Comparison of ENCODE assay signal across 8 mouse cellular contexts in genomic region chr11:52517330-52517729, GRCm38 (mm10).
DNase-seq lines count a peak whose midpoint lies in the region; ATAC-seq and TF ChIP-seq lines count a peak whose summit lies in the region.

No protein-coding gene starts in this region.

- no peak overlapping the region for H3K27ac ChIP-seq in heart, adult 2 months
- no peak overlapping the region for H3K27ac ChIP-seq in heart, embryonic 11.5 days (ENCODE audit: low read depth, low read length)
- no peak overlapping the region for H3K27ac ChIP-seq in midbrain, embryonic 14.5 days (replicated peaks; ENCODE audit: low read depth, low read length)
- H3K27ac ChIP-seq in midbrain, embryonic 11.5 days (ENCODE audit: low read depth, low read length) = no peak overlapping the region

- no peak for ATAC-seq in heart, embryonic 11.5 days (replicated peaks; ENCODE audit: insufficient number of reproducible peaks, low FRiP score, low TSS enrichment)
- ATAC-seq in midbrain, embryonic 14.5 days (ENCODE audit: low FRiP score, low TSS enrichment) = no peak
- ATAC-seq in midbrain, embryonic 11.5 days (ENCODE audit: low FRiP score) = no peak

- intact Hi-C loops in heart, adult 2 months (cut with DNase I) = no loop called here

- H3K79me2 ChIP-seq in heart, adult 2 months (replicated peaks; ENCODE audit: control insufficient read depth, insufficient read depth, low read length) = no peaks in the 10 kb centered on the region

- no peak overlapping the region for H3K4me2 ChIP-seq in heart, embryonic 11.5 days
- H3K4me2 ChIP-seq in midbrain, embryonic 14.5 days (ENCODE audit: low read length) = no peak overlapping the region
- no peak overlapping the region for H3K4me2 ChIP-seq in midbrain, embryonic 11.5 days

- no peak for DNase-seq in heart, adult 2 months
- DNase-seq in midbrain, embryonic 14.5 days = peak; percentile 31
- DNase-seq in midbrain, embryonic 11.5 days (ENCODE audit: low spot score, missing footprints) = no peak
- peak; percentile 50 for DNase-seq in embryo, embryonic 10 days (ENCODE audit: low spot score)
- peak; percentile 52 for DNase-seq in testis, postnatal 14 days (ENCODE audit: low spot score)
- DNase-seq in adrenal gland, postnatal 4 days (ENCODE audit: low spot score in 2 of 2) = no peak
- no peak for DNase-seq in kidney, adult 9 months

- H3K9me3 ChIP-seq in heart, embryonic 11.5 days (replicated peaks; ENCODE audit: control insufficient read depth, low read length) = no peaks in the 10 kb centered on the region
- H3K9me3 ChIP-seq in midbrain, embryonic 14.5 days (ENCODE audit: control insufficient read depth, low read length) = no peaks in the 10 kb centered on the region
- no peaks in the 10 kb centered on the region for H3K9me3 ChIP-seq in midbrain, embryonic 11.5 days (ENCODE audit: control insufficient read depth, low read length)

- TF ChIP-seq EP300 in heart, adult 2 months (IDR thresholded peaks at IDR 0.05; ENCODE audit: insufficient read depth, low read depth, low read length) = no peak

- peak; percentile 48 for TF ChIP-seq CTCF in heart, adult 2 months (IDR thresholded peaks at IDR 0.05)

- no peak for TF ChIP-seq POLR2A in heart, adult 2 months (IDR thresholded peaks at IDR 0.05; ENCODE audit: insufficient read depth, low read depth, low read length)

- no peak overlapping the region for H3K9ac ChIP-seq in heart, adult 2 months (ENCODE audit: low read depth, low read length)
- H3K9ac ChIP-seq in heart, embryonic 11.5 days (ENCODE audit: low read depth, low read length) = no peak overlapping the region
- H3K9ac ChIP-seq in midbrain, embryonic 14.5 days (replicated peaks; ENCODE audit: low read length) = no peak overlapping the region
- H3K9ac ChIP-seq in midbrain, embryonic 11.5 days (ENCODE audit: low read length) = no peak overlapping the region

- no peak overlapping the region for H3K4me3 ChIP-seq in heart, adult 2 months
- no peak overlapping the region for H3K4me3 ChIP-seq in heart, embryonic 11.5 days (ENCODE audit: low read depth, low read length)
- H3K4me3 ChIP-seq in midbrain, embryonic 14.5 days (replicated peaks; ENCODE audit: low read depth, low read length) = no peak overlapping the region
- no peak overlapping the region for H3K4me3 ChIP-seq in midbrain, embryonic 11.5 days (ENCODE audit: low read depth, low read length)

- no peaks in the 10 kb centered on the region for H3K27me3 ChIP-seq in heart, adult 2 months (ENCODE audit: control insufficient read depth, insufficient read depth, low read length)
- no peaks in the 10 kb centered on the region for H3K27me3 ChIP-seq in heart, embryonic 11.5 days (ENCODE audit: control insufficient read depth, insufficient read depth, low read length)
- no peaks in the 10 kb centered on the region for H3K27me3 ChIP-seq in midbrain, embryonic 14.5 days (ENCODE audit: control insufficient read depth, insufficient read depth, low read length)
- H3K27me3 ChIP-seq in midbrain, embryonic 11.5 days (ENCODE audit: control insufficient read depth, insufficient read depth, low read length) = no peaks in the 10 kb centered on the region

- H3K36me3 ChIP-seq in heart, adult 2 months (ENCODE audit: control insufficient read depth, insufficient read depth, low read length) = no peaks in the 10 kb centered on the region
- no peaks in the 10 kb centered on the region for H3K36me3 ChIP-seq in heart, embryonic 11.5 days (ENCODE audit: control insufficient read depth, insufficient read depth, low read length)
- H3K36me3 ChIP-seq in midbrain, embryonic 14.5 days (ENCODE audit: control insufficient read depth, insufficient read depth, low read length) = no peaks in the 10 kb centered on the region
- no peaks in the 10 kb centered on the region for H3K36me3 ChIP-seq in midbrain, embryonic 11.5 days (ENCODE audit: control insufficient read depth, insufficient read depth, low read length)

- 76% methylated on average over 5 of the region's 5 CpGs for WGBS in heart, adult 2 months
- WGBS in heart, embryonic 11.5 days (ENCODE audit: insufficient replicate concordance) = 63% methylated on average over 5 of the region's 5 CpGs
- WGBS in midbrain, embryonic 14.5 days = 74% methylated on average over 5 of the region's 5 CpGs
- WGBS in midbrain, embryonic 11.5 days = 78% methylated on average over 5 of the region's 5 CpGs

- H3K4me1 ChIP-seq in heart, adult 2 months (ENCODE audit: control insufficient read depth, insufficient read depth, low read length) = no peaks in the 10 kb centered on the region
- no peaks in the 10 kb centered on the region for H3K4me1 ChIP-seq in heart, embryonic 11.5 days (ENCODE audit: control insufficient read depth, insufficient read depth, low read length)
- H3K4me1 ChIP-seq in midbrain, embryonic 14.5 days (ENCODE audit: control insufficient read depth, insufficient read depth, low read length) = no peaks in the 10 kb centered on the region
- H3K4me1 ChIP-seq in midbrain, embryonic 11.5 days (ENCODE audit: control insufficient read depth, insufficient read depth, low read length) = no peaks in the 10 kb centered on the region

Comparison
In these comparisons a context has a peak if more than half of its experiments do, and no peak if none do; other contexts are left out.
1. DNase-seq: peak in midbrain, embryonic 14.5 days (single experiment), embryo, embryonic 10 days (single experiment) and testis, postnatal 14 days (single experiment); none in heart, adult 2 months (0 of 2), midbrain, embryonic 11.5 days (single experiment), adrenal gland, postnatal 4 days (0 of 2) and kidney, adult 9 months (single experiment).